Mouse (Mus musculus) left cerebral cortex, postnatal 25 days (tissue): ENCODE results near the gene Try5. TPM values are rescaled to one million over a fixed set of nuclear protein-coding genes. Genes with fewer than 3 reads are reported as not detected.
"Not testable (repeated sequence)": the region's sequence is repeated elsewhere in the genome, so short reads cannot be mapped to it uniquely, and the experiment has no call there.

Experiments used
- DNase-seq, 2 experiments: peaks; one replicate each; pipeline ENCODE4 v3.0.0; 2022; ENCODE audit warnings: low spot score in 2 of 2, mixed read lengths in 1 of 2
- intact Hi-C: fragments of 180-260 bp; cut with DNase I; formaldehyde crosslinking; loops from one replicate; pipeline ENCODE4 v1.15.1; 2025
- total RNA-seq, 2 experiments: library from RNA; stranded (reverse); gene quantifications; 2 replicates each; pipeline ENCODE4 v1.2.3; 2021

The Try5 gene
- total RNA-seq, result not detected

DNA sequence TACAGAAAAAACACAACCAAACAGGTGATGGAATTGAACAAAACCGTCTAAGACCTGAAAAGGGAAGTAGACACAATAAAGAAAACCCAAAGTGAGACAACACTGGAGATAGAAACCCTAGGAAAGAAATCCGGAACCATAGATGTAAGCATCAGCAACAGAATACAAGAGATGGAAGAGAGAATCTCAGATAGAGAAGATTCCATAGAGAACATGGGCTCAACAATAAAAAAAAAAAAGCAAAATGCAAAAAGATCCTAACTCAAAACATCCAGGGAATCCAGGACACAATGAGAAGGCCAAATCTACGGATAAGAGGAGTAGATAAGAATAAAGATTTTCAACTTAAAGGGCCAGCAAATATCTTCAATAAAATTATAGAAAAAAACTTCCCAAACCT is at the start of gene Try5:
Gene Try5 (minus strand): TSS at position 101 of the 400 bp plus-strand sequence.
- DNase-seq, intact Hi-C loops: not testable (repeated sequence)

DNA sequence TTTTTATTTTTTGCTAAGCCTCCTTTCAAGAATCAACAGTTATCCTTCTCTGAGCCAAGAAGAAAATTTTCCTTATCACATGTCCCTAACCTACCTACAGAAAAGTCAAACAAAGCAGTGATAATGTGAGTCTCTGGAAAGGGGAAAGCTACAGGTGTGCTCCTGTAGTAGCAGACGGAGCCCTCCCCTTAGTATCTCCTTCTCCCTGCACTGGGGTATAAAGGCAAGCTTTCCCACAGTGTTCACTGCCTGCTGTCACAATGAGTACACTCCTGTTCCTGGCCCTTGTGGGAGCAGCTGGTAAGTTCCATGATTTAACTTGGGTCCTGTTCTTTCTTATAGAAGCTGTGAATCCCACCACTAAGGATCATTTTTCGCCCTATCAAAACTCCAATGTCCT is 37.3 kb upstream of the Try5 start, which contains the start of gene Try10:
Gene Try10 (plus strand): TSS at position 174 of the 400 bp plus-strand sequence.
- no peak for DNase-seq
- intact Hi-C loops, result loop anchor here (1.0 kb wide), 1 partner anchor 64 kb away; no protein-coding TSS in a partner anchor

DNA sequence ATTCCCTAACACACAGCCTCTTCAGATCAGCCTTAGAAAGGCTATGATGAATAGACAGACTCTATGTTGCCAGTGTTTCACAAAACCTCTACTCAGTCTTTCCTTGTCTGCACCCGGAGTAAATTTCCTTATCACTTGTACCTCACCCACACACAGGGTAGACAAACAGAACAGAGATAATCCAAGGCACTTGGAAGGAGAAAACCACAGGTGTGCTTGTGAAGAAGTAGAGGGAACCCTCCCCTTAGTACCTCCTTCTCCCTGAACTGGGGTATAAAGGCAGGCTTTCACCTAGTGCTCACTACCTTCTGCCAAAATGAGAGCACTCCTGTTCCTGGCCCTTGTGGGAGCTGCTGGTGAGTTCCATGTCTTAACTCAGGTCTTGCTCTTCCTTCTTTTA is 14.7 kb downstream of the Try5 start, which contains the start of gene Try4:
Gene Try4 (plus strand): TSS at position 301 of the 400 bp plus-strand sequence.
- DNase-seq, result no peak
- intact Hi-C loops, result no loop called here

DNA sequence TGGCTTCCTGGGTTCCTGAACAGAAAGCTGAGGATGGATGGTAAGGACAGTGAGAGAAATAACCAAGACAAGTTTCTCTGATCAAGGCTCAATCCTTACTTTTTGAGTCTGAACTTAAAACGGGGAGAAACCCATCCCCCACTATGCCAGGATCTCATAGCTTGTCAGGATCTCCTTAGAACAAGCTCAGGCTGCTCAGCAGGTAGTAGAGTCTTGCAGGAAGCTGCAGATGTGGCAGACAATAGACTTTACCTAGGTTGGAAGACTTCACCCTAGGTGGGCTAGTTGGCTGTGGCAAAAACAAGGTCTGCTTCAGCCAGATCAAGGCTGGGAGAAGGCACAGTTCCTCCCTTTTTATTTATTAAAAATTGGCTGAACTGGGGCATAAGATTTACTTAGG is 18.4 kb downstream of the Try5 start:
- intact Hi-C loops, result no loop called here
- DNase-seq, result no peak

DNA sequence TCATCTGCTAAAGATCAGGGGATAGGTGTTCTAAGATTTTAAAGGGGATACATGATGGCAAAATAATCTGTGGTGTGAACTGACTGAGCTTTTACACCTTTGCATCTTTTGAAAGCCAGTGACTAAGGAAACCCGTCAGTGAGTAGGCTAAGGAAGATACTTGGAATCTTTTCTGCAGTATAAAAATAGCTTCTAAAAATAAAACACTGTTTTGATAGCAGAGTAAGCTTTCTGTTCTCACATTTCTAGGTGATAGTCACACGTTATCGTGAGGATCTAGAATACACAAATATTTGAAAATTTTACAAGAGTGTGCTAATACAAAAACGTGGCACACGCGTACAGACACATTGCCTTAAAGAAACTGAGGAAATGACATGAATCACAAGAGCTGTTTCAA is 50.5 kb downstream of the Try5 start:
- intact Hi-C loops, result loop anchor here (10.0 kb wide), 2 partner anchors 211 to 499 kb away; no protein-coding TSS in a partner anchor
- DNase-seq, result peak in 1 of 2 experiments; percentile 68

DNA sequence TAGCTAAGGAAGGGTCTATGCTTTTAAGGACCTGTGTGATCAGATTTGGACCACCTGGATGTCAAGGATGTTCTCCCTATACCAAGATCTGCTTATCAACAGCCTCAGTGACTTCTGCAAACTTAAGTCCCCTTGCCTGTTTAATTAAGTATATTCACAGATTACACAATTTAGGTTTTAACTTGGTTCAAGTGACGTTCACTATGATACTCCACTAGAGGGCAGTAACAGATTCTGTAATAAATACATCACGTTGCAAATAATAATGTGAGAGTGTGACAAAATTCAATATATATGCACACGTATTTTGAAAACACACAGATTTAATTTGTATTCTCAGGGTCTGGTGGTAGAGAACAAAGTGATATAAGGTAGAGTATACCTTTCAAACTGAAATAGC is 53.8 kb downstream of the Try5 start:
- intact Hi-C loops, result loop anchor here (2.0 to 10.0 kb wide), 4 partner anchors 208 to 502 kb away; no protein-coding TSS in a partner anchor
- peak in 1 of 2 experiments; percentile 27 for DNase-seq

Other genes starting within 250 kb of the Try5 start
- not detected for gene Try4, start 14.6 kb downstream of the Try5 start, total RNA-seq
- gene Try10, start 37.3 kb upstream of the Try5 start, total RNA-seq, result not detected
- gene Prss3, start 60.8 kb upstream of the Try5 start, total RNA-seq, result under 1 TPM in 1 of 2 experiments, not detected in 1; 0.41 TPM
- gene Gm5771, start 75.5 kb upstream of the Try5 start, total RNA-seq, result not detected
- gene Gm10334, start 129.3 kb upstream of the Try5 start, total RNA-seq, result under 1 TPM in 1 of 2 experiments, not detected in 1; 0.71 TPM
- gene Prss1, start 142.1 kb upstream of the Try5 start, total RNA-seq, result not detected
- gene Prss2, start 204.9 kb upstream of the Try5 start, total RNA-seq, result not detected